In the genomic region with DNA sequence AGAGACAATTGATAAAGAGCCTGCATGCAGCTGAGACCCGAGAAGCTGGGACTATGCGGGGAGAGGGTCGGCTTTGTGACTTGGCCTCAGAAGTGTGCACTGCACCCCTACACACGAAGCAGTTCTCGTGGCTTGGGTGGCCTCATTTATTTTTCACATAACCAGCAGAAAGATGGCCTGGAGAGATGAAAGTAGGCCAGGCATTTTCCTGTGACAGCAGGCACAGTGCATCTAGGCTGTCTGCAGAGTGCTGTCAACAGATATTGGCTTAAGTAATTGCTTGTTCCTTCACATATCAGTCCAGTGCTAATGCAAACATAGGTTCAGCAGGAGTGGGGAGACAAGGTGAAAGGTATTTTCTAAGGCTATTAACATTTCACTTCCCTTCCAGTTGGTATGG, we compare ENCODE assay signal across 22 mouse cellular contexts.
DNase-seq lines count a peak whose midpoint lies in the region; ATAC-seq and TF ChIP-seq lines count a peak whose summit lies in the region.
"Had no signal": no experiment of that assay in that cellular context is flagged by ENCODE, and none has a peak within 500 bp of the region (broad histone marks: within the 10 kb centered on the region; RNA-seq: fewer than 3 reads in every experiment).

No protein-coding gene starts in this region.

- no peak overlapping the region for H3K4me3 ChIP-seq in forebrain, embryonic 13.5 days
- H3K4me3 ChIP-seq in forebrain, embryonic 12.5 days (replicated peaks): no peak overlapping the region
- no peak overlapping the region for H3K4me3 ChIP-seq in midbrain, embryonic 13.5 days (replicated peaks)
- no peak overlapping the region for H3K4me3 ChIP-seq in midbrain, postnatal 0 days (ENCODE audit: low read depth, low read length)
- H3K4me3 ChIP-seq: embryonic facial prominence, embryonic 10.5 days; heart, adult 2 months; layer of hippocampus, adult 2 months; limb, embryonic 15.5 days; liver, embryonic 15.5 days had no signal

- H3K4me2 ChIP-seq in forebrain, embryonic 13.5 days: no peak overlapping the region
- no peak overlapping the region for H3K4me2 ChIP-seq in forebrain, embryonic 12.5 days
- no peak overlapping the region for H3K4me2 ChIP-seq in midbrain, embryonic 13.5 days (replicated peaks)
- no peak overlapping the region for H3K4me2 ChIP-seq in midbrain, postnatal 0 days (ENCODE audit: low read depth, low read length, poor library complexity, severe bottlenecking)
- H3K4me2 ChIP-seq: limb, embryonic 15.5 days; liver, embryonic 15.5 days had no signal

- H3K4me1 ChIP-seq in forebrain, embryonic 13.5 days: no peaks in the 10 kb centered on the region
- no peaks in the 10 kb centered on the region for H3K4me1 ChIP-seq in forebrain, embryonic 12.5 days
- no peaks in the 10 kb centered on the region for H3K4me1 ChIP-seq in midbrain, embryonic 13.5 days (replicated peaks)
- H3K4me1 ChIP-seq in midbrain, postnatal 0 days (ENCODE audit: insufficient read depth, low read length): no peaks in the 10 kb centered on the region
- H3K4me1 ChIP-seq: embryonic facial prominence, embryonic 10.5 days; limb, embryonic 15.5 days; liver, embryonic 15.5 days had no signal

- no peak overlapping the region for H3K9ac ChIP-seq in forebrain, embryonic 13.5 days
- no peak overlapping the region for H3K9ac ChIP-seq in forebrain, embryonic 12.5 days
- no peak overlapping the region for H3K9ac ChIP-seq in midbrain, embryonic 13.5 days (replicated peaks)
- H3K9ac ChIP-seq in midbrain, postnatal 0 days (replicated peaks; ENCODE audit: low read length, poor library complexity, severe bottlenecking): no peak overlapping the region
- H3K9ac ChIP-seq: limb, embryonic 15.5 days; liver, embryonic 15.5 days had no signal

- WGBS in forebrain, embryonic 13.5 days: 65% methylated on average over 5 of the region's 5 CpGs
- 75% methylated on average over 5 of the region's 5 CpGs for WGBS in forebrain, embryonic 12.5 days
- WGBS in midbrain, embryonic 13.5 days: 68% methylated on average over 5 of the region's 5 CpGs
- 65% methylated on average over 5 of the region's 5 CpGs for WGBS in midbrain, postnatal 0 days

- no peaks in the 10 kb centered on the region for H3K27me3 ChIP-seq in forebrain, embryonic 13.5 days
- H3K27me3 ChIP-seq in forebrain, embryonic 12.5 days: no peaks in the 10 kb centered on the region
- H3K27me3 ChIP-seq in midbrain, embryonic 13.5 days: no peaks in the 10 kb centered on the region
- no peaks in the 10 kb centered on the region for H3K27me3 ChIP-seq in midbrain, postnatal 0 days (ENCODE audit: insufficient read depth, low read length)
- H3K27me3 ChIP-seq: limb, embryonic 15.5 days; liver, embryonic 15.5 days had no signal

- DNase-seq in midbrain, postnatal 0 days (ENCODE audit: low spot score): no peak
- DNase-seq in cerebellum, adult 9-10 months: peak; percentile 44
- DNase-seq in retina, postnatal 1 day: peak; percentile 33
- DNase-seq in spleen, postnatal 4 days (ENCODE audit: low spot score in 2 of 2): no peak
- no peak for DNase-seq in left cerebral cortex, adult 9 months (ENCODE audit: low spot score in 2 of 2)
- DNase-seq: adrenal gland, adult 8-10 months; gastrocnemius, postnatal 14 days; heart, adult 2 months; heart, postnatal 36 days; kidney, adult 11 months; midbrain, embryonic 14.5 days; thymus, postnatal 25 days had no signal

- H3K27ac ChIP-seq in forebrain, embryonic 13.5 days: 0 out of 2 replicates have a peak overlapping the region, but pooled peaks have one; percentile 6
- H3K27ac ChIP-seq in forebrain, embryonic 12.5 days: no peak overlapping the region
- H3K27ac ChIP-seq in midbrain, embryonic 13.5 days: peak overlapping the region; percentile 30; the same call in 1 of the 2 replicates
- no peak overlapping the region for H3K27ac ChIP-seq in midbrain, postnatal 0 days (ENCODE audit: low read depth, low read length)
- H3K27ac ChIP-seq: embryonic facial prominence, embryonic 10.5 days; heart, adult 2 months; kidney, postnatal 0 days; layer of hippocampus, adult 2 months; limb, embryonic 15.5 days; liver, embryonic 15.5 days had no signal

- no peaks in the 10 kb centered on the region for H3K9me3 ChIP-seq in forebrain, embryonic 13.5 days (replicated peaks)
- no peaks in the 10 kb centered on the region for H3K9me3 ChIP-seq in forebrain, embryonic 12.5 days
- no peaks in the 10 kb centered on the region for H3K9me3 ChIP-seq in midbrain, embryonic 13.5 days
- H3K9me3 ChIP-seq in midbrain, postnatal 0 days (ENCODE audit: low read length): no peaks in the 10 kb centered on the region
- H3K9me3 ChIP-seq: embryonic facial prominence, embryonic 10.5 days; limb, embryonic 15.5 days; liver, embryonic 15.5 days had no signal

- ATAC-seq in forebrain, embryonic 13.5 days: peak; percentile 55; the same call in 1 of the 2 replicates
- no peak for ATAC-seq in forebrain, embryonic 12.5 days (ENCODE audit: low FRiP score)
- peak; percentile 45; the same call in 1 of the 2 replicates for ATAC-seq in midbrain, embryonic 13.5 days
- ATAC-seq in midbrain, postnatal 0 days (ENCODE audit: low FRiP score): no peak
- ATAC-seq: CD4-positive, CD25-positive, alpha-beta regulatory T cell, adult 4 months; Patski had no signal

- no peaks in the 10 kb centered on the region for H3K36me3 ChIP-seq in forebrain, embryonic 13.5 days (ENCODE audit: poor library complexity, severe bottlenecking)
- H3K36me3 ChIP-seq in forebrain, embryonic 12.5 days (replicated peaks): no peaks in the 10 kb centered on the region
- H3K36me3 ChIP-seq in midbrain, embryonic 13.5 days: no peaks in the 10 kb centered on the region
- H3K36me3 ChIP-seq in midbrain, postnatal 0 days (ENCODE audit: insufficient read depth, low read length): no peaks in the 10 kb centered on the region
- H3K36me3 ChIP-seq: embryonic facial prominence, embryonic 10.5 days; limb, embryonic 15.5 days; liver, embryonic 15.5 days had no signal

- no peak for TF ChIP-seq CTCF in midbrain, postnatal 0 days (IDR thresholded peaks at IDR 0.05)

Comparison
In these comparisons a context has a peak if more than half of its experiments do, and no peak if none do; other contexts are left out.
1. ATAC-seq: peak in forebrain, embryonic 13.5 days (single experiment) and midbrain, embryonic 13.5 days (single experiment); none in forebrain, embryonic 12.5 days (single experiment) and midbrain, postnatal 0 days (single experiment).
2. H3K27ac ChIP-seq: peak in forebrain, embryonic 13.5 days (single experiment) and midbrain, embryonic 13.5 days (single experiment); none in forebrain, embryonic 12.5 days (single experiment) and midbrain, postnatal 0 days (single experiment).
3. DNase-seq: peak in cerebellum, adult 9-10 months (single experiment) and retina, postnatal 1 day (single experiment); none in midbrain, postnatal 0 days (single experiment), spleen, postnatal 4 days (0 of 2) and left cerebral cortex, adult 9 months (0 of 2).